Mouse (Mus musculus): ENCODE results near the gene Hdac4.

GRCm38 (mm10) chr1:92005617-92005940 is 189.9 kb downstream of the Hdac4 start:
- TF ChIP-seq CTCF (IDR thresholded peaks at IDR 0.05; ENCODE audit: extremely low read depth, insufficient read depth, low read length), result no peak
- no peak for TF ChIP-seq POLR2A (IDR thresholded peaks at IDR 0.05; ENCODE audit: extremely low read depth, insufficient read depth, low read length)
